Mouse (Mus musculus): ENCODE results near the gene Hist1h2bc. TPM values are rescaled to one million over a fixed set of nuclear protein-coding genes. Genes with fewer than 3 reads are reported as not detected.
A peak's percentile ranks its signal among the peaks of the same experiment; 100 is the strongest.

The Hist1h2bc gene
- polyA plus RNA-seq, 1 experiment: 20.6 TPM

DNA sequence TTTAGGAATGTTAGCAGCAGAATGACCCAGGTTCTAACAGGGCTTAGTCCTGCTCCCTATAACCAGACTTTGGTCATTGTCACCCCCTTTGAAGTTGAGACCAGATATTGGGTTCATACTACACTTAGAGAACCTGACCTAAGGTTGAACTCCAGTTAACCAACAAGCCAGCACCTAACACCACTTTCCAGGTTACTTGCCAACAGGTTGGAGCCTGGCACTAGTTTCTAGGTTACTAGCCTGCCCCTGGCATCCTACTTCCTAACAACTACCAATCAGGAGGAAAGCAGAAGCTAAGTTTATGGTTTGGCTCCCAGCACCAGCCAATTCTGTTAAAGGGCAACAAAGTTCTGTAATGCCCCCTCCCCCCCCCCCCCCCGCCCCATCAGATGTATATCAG lies 41.2 kb downstream of the Hist1h2bc start:
- no peak for TF ChIP-seq GATA1 (IDR thresholded peaks at IDR 0.05; ENCODE audit: low read length)
- no peak for TF ChIP-seq TAL1 (IDR thresholded peaks at IDR 0.05; ENCODE audit: low read length)
- H3K4me3 ChIP-seq (replicated peaks): no peak overlapping the region
- H3K9me3 ChIP-seq (ENCODE audit: control insufficient read depth, low read length): no peaks in the 10 kb centered on the region
- no peaks in the 10 kb centered on the region for H3K36me3 ChIP-seq (ENCODE audit: control insufficient read depth)
- H3K27me3 ChIP-seq (ENCODE audit: control insufficient read depth): no peaks in the 10 kb centered on the region
- H3K4me1 ChIP-seq (ENCODE audit: control insufficient read depth): peaks cover 22% of the 10 kb centered on the region

GRCm38 (mm10) chr13:23728472-23729191 lies 44.6 kb downstream of the Hist1h2bc start:
- no peak overlapping the region for H3K4me3 ChIP-seq (replicated peaks)
- peaks cover 15% of the 10 kb centered on the region for H3K4me1 ChIP-seq (ENCODE audit: control insufficient read depth)
- TF ChIP-seq TAL1 (IDR thresholded peaks at IDR 0.05; ENCODE audit: low read length) (no peak), GATA1 (IDR thresholded peaks at IDR 0.05; ENCODE audit: low read length) (no peak)

GRCm38 (mm10) chr13:23729192-23729525 lies 45.2 kb downstream of the Hist1h2bc start:
- Histone ChIP-seq H3K36me3 (ENCODE audit: control insufficient read depth) (no peaks in the 10 kb centered on the region), H3K27me3 (ENCODE audit: control insufficient read depth) (no peaks in the 10 kb centered on the region), H3K4me3 (replicated peaks) (no peak overlapping the region), H3K9me3 (ENCODE audit: control insufficient read depth, low read length) (no peaks in the 10 kb centered on the region), H3K4me1 (ENCODE audit: control insufficient read depth) (peaks cover 10% of the 10 kb centered on the region)
- TF ChIP-seq GATA1 (IDR thresholded peaks at IDR 0.05; ENCODE audit: low read length) (no peak), TAL1 (IDR thresholded peaks at IDR 0.05; ENCODE audit: low read length) (no peak)

More at GRCm38 (mm10) chr13:23728472-23729191, 44.6 kb downstream of the Hist1h2bc start:
- Histone ChIP-seq H3K27me3 (ENCODE audit: control insufficient read depth) (no peaks in the 10 kb centered on the region), H3K36me3 (ENCODE audit: control insufficient read depth) (no peaks in the 10 kb centered on the region), H3K9me3 (ENCODE audit: control insufficient read depth, low read length) (no peaks in the 10 kb centered on the region)

DNA sequence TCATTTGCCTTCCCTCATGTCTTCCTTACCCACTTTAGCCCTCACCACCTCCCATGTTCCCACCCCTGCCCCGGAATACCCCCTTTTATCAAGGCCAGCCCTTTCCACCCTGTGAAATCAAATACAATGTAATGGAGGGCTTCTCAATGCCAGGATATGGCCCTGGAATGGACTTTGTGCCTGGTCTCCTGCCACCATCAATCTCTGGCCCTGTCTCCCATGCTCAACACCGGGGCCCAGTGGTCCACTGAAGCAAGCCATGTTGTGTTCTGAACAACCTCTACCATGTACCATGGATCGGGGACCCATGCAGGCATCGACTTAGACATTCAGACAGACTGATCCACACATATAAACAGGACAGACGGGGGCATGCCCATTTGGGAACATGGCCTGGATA lies 45.7 kb downstream of the Hist1h2bc start:
- Histone ChIP-seq H3K4me3 (replicated peaks) (no peak overlapping the region), H3K36me3 (ENCODE audit: control insufficient read depth) (no peaks in the 10 kb centered on the region), H3K4me1 (ENCODE audit: control insufficient read depth) (peaks cover 4% of the 10 kb centered on the region; the same call in 1 of the 2 replicates), H3K27me3 (ENCODE audit: control insufficient read depth) (no peaks in the 10 kb centered on the region), H3K9me3 (ENCODE audit: control insufficient read depth, low read length) (no peaks in the 10 kb centered on the region)
- TF ChIP-seq GATA1 (IDR thresholded peaks at IDR 0.05; ENCODE audit: low read length) (no peak), TAL1 (IDR thresholded peaks at IDR 0.05; ENCODE audit: low read length) (no peak)

GRCm38 (mm10) chr13:23730479-23730878 lies 46.5 kb downstream of the Hist1h2bc start:
- H3K4me1 ChIP-seq (ENCODE audit: control insufficient read depth): peaks cover 3% of the 10 kb centered on the region; the same call in 1 of the 2 replicates
- H3K27me3 ChIP-seq (ENCODE audit: control insufficient read depth): no peaks in the 10 kb centered on the region
- TF ChIP-seq GATA1 (IDR thresholded peaks at IDR 0.05; ENCODE audit: low read length): no peak
- no peak for TF ChIP-seq TAL1 (IDR thresholded peaks at IDR 0.05; ENCODE audit: low read length)
- no peak overlapping the region for H3K4me3 ChIP-seq (replicated peaks)
- H3K36me3 ChIP-seq (ENCODE audit: control insufficient read depth): no peaks in the 10 kb centered on the region
- H3K9me3 ChIP-seq (ENCODE audit: control insufficient read depth, low read length): no peaks in the 10 kb centered on the region

DNA sequence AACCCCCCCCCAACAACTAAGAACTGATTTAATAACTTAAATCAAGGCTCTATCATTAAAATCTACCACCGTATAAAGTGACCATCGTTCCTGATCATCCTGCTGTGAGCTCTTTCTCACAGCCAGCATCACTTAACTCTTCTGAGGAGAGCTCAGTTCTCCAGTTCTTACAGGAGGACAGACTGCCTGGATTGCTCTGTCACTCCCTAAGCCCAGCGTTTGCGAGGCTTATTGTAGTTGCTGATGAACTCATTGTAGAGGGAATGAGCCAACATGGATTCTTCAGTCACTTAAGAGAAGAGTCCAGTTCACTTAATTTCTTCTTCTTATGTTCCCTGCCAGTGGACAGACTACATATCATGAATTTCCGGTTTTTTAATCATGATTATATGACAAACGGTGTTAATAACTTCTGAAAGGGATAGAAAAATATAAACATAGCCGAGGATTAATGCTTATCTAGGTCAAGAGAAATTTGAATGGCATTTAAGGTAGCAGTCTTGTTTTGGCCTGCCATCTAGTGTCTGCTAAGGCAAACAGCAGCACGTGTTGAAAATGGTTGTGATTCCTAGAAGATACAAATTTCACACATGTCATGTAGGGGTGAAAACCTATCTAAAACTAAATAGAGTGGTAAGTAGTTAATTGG lies 48.3 kb downstream of the Hist1h2bc start:
- Histone ChIP-seq H3K9me3 (ENCODE audit: control insufficient read depth, low read length) (no peaks in the 10 kb centered on the region), H3K4me1 (ENCODE audit: control insufficient read depth) (peaks cover 7% of the 10 kb centered on the region), H3K27me3 (ENCODE audit: control insufficient read depth) (no peaks in the 10 kb centered on the region), H3K36me3 (ENCODE audit: control insufficient read depth) (no peaks in the 10 kb centered on the region), H3K4me3 (replicated peaks) (no peak overlapping the region)
- TF ChIP-seq GATA1 (IDR thresholded peaks at IDR 0.05; ENCODE audit: low read length): no peak
- TF ChIP-seq TAL1 (IDR thresholded peaks at IDR 0.05; ENCODE audit: low read length): no peak

- H3K36me3 ChIP-seq (ENCODE audit: control insufficient read depth): no peaks in the 10 kb centered on the region; the same call in 1 of the 2 replicates
- H3K4me1 ChIP-seq (ENCODE audit: control insufficient read depth): peaks cover 31% of the 10 kb centered on the region
- H3K27me3 ChIP-seq (ENCODE audit: control insufficient read depth): no peaks in the 10 kb centered on the region
- no peaks in the 10 kb centered on the region for H3K9me3 ChIP-seq (ENCODE audit: control insufficient read depth, low read length)
- no peak overlapping the region for H3K4me3 ChIP-seq (replicated peaks)
- TF ChIP-seq TAL1 (IDR thresholded peaks at IDR 0.05; ENCODE audit: low read length) (no peak), GATA1 (IDR thresholded peaks at IDR 0.05; ENCODE audit: low read length) (no peak)
Observed at GRCm38 (mm10) chr13:23737091-23737490, 53.1 kb downstream of the Hist1h2bc start.

DNA sequence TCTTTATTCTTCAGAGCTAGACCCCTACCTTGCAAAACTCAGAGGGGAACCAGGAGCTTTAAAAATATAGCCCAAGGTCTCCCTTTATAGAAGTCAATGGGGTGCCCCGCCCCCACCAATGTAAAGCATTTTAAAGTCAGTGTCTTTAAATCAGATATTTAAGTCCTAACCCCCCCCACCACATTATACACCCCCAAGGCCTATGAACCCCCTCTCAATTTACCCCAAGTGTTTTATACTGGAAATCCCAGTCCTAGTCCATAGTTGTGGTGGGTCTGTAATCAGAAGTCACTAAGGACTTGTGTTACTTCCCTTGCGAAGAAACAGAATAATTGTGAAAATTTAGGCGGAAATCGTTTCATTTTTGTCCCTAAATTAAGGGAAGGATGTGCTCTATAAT lies 54.0 kb downstream of the Hist1h2bc start:
- peaks cover 1% of the 10 kb centered on the region for H3K36me3 ChIP-seq (ENCODE audit: control insufficient read depth)
- H3K4me3 ChIP-seq (replicated peaks): peak overlapping the region; percentile 71
- no peaks in the 10 kb centered on the region for H3K9me3 ChIP-seq (ENCODE audit: control insufficient read depth, low read length)
- no peak for TF ChIP-seq TAL1 (IDR thresholded peaks at IDR 0.05; ENCODE audit: low read length)
- TF ChIP-seq GATA1 (IDR thresholded peaks at IDR 0.05; ENCODE audit: low read length): no peak
- H3K4me1 ChIP-seq (ENCODE audit: control insufficient read depth): peaks cover 38% of the 10 kb centered on the region
- no peaks in the 10 kb centered on the region for H3K27me3 ChIP-seq (ENCODE audit: control insufficient read depth)

GRCm38 (mm10) chr13:23738677-23739068 lies 54.7 kb downstream of the Hist1h2bc start, which contains the start of gene Hist1h1c:
Hist1h1c (plus strand) TSS chr13:23738808.
- Histone ChIP-seq H3K4me1 (ENCODE audit: control insufficient read depth) (peaks cover 41% of the 10 kb centered on the region), H3K4me3 (replicated peaks) (peak within 1 kb of the TSS; percentile 71), H3K36me3 (ENCODE audit: control insufficient read depth) (peaks cover 5% of the 10 kb centered on the region), H3K27me3 (ENCODE audit: control insufficient read depth) (no peaks in the 10 kb centered on the region), H3K9me3 (ENCODE audit: control insufficient read depth, low read length) (no peaks in the 10 kb centered on the region)
- TF ChIP-seq GATA1 (IDR thresholded peaks at IDR 0.05; ENCODE audit: low read length) (no peak), TAL1 (IDR thresholded peaks at IDR 0.05; ENCODE audit: low read length) (no peak)
